Mouse (Mus musculus) embryonic fibroblast, embryonic 13.5 days (primary cell): ENCODE data around the gene Pip4k2b.

Source experiments
- CTCF ChIP-seq: IDR thresholded peaks from 2 replicates; pipeline ENCODE4 v1.5.1; 2011; ENCODE audit warnings: mild to moderate bottlenecking, control low read depth, low read length, moderate library complexity, borderline replicate concordance; ENCODE audit not compliant: insufficient read depth
- POLR2A ChIP-seq: IDR thresholded peaks from 2 replicates; pipeline ENCODE4 v1.6.1; 2011; ENCODE audit warnings: low read depth, mild to moderate bottlenecking, control low read depth, low read length, moderate library complexity

DNA sequence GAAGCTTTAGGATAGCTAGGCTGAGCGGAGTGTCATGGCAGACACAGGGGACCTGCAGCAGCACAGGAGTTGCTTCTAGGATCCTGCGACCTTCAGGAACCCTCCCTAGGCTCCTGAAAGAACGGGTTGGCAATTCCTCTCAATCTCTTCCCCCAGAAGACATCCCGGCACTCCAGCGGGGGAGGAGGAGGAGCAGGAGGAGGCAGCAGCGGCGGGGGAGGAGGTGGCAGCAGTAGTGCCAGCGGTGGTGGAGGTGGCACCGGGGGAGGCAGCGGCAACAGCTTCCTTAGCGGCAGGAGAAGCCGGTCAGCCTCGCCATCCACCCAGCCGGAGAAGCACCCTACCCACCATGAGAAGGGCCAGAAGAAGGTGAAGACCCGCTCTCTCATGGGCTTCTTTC is 75.2 kb downstream of the Pip4k2b start:
- TF ChIP-seq POLR2A (no peak), CTCF (no peak)
